Mouse (Mus musculus) liver, embryonic 14.5 days (tissue): ENCODE measurements around the gene Ak2. TPM values are rescaled to one million over a fixed set of nuclear protein-coding genes. Genes with fewer than 3 reads are reported as not detected.
A peak's percentile ranks its signal among the peaks of the same experiment; 100 is the strongest.

Source experiments
- ATAC-seq: fragments of 200-750 bp; cut with Nextera tagmentation; 2 replicates; pipeline ENCODE4 v1.8.0; 2017; ENCODE audit warnings: moderate number of reproducible peaks, mild to moderate bottlenecking, moderate library complexity; ENCODE audit not compliant: insufficient read depth
- DNase-seq, 3 experiments: peaks; one replicate each; pipeline ENCODE4 v3.0.0-alpha.2; 2012 to 2013; ENCODE audit warnings: low read depth in 3 of 3, low spot score in 3 of 3
- H3K27ac ChIP-seq: fragments of 300-500 bp; sonication (generic); 2 replicates; pipeline ENCODE4 v1.5.1; 2014; ENCODE audit warnings: moderate library complexity, mild to moderate bottlenecking, control low read depth, inconsistent platforms
- H3K27me3 ChIP-seq: fragments of 300-500 bp; sonication (generic); 2 replicates; pipeline ENCODE4 v1.6.1; 2014; ENCODE audit warnings: mild to moderate bottlenecking, low read length, moderate library complexity; ENCODE audit not compliant: control insufficient read depth, insufficient read depth
- H3K36me3 ChIP-seq: fragments of 300-500 bp; sonication (generic); replicated peaks from 2 replicates; pipeline ENCODE4 v1.6.1; 2014; ENCODE audit warnings: low read depth; ENCODE audit not compliant: control insufficient read depth, insufficient read depth
- H3K4me1 ChIP-seq, 2 experiments: fragments of 200-500 bp in 1 of 2; fragments of 300-500 bp in 1 of 2; sonication (generic) in 1 of 2; replicated peaks; 2 replicates each; pipeline ENCODE4 v1.6.1; 2012 to 2014; ENCODE audit warnings: antibody characterized with exemption in 1 of 2, inconsistent platforms in 1 of 2, low read length in 1 of 2; ENCODE audit not compliant: control insufficient read depth in 2 of 2, insufficient read depth in 2 of 2
- H3K4me2 ChIP-seq: fragments of 300-500 bp; sonication (generic); 2 replicates; pipeline ENCODE4 v1.6.1; 2014; ENCODE audit warnings: low read depth, mild to moderate bottlenecking, control low read depth, moderate library complexity
- H3K4me3 ChIP-seq, 2 experiments: fragments of 200-500 bp in 1 of 2; fragments of 300-500 bp in 1 of 2; sonication (generic) in 1 of 2; 2 replicates each; pipeline ENCODE4 v1.5.1; 2012 to 2014; ENCODE audit warnings: low read depth in 2 of 2, low read length in 2 of 2, mild to moderate bottlenecking in 2 of 2, control low read depth in 1 of 2, inconsistent platforms in 1 of 2, moderate library complexity in 1 of 2; ENCODE audit not compliant: insufficient read depth in 1 of 2
- H3K9ac ChIP-seq: fragments of 300-500 bp; sonication (generic); replicated peaks from 2 replicates; pipeline ENCODE4 v1.6.1; 2014; ENCODE audit warnings: mild to moderate bottlenecking, control low read depth, moderate library complexity
- H3K9me3 ChIP-seq: fragments of 300-500 bp; sonication (generic); 2 replicates; pipeline ENCODE4 v1.6.1; 2016; ENCODE audit warnings: low read length, mixed read lengths; ENCODE audit not compliant: control insufficient read depth
- CTCF ChIP-seq: IDR thresholded peaks from 2 replicates; pipeline ENCODE4 v1.5.1; 2016; ENCODE audit warnings: antibody characterized with exemption, low read depth, control low read depth
- EP300 ChIP-seq: IDR thresholded peaks from 2 replicates; pipeline ENCODE4 v1.6.1; 2016; ENCODE audit warnings: antibody characterized with exemption, low read depth
- WGBS: fragments of 180-500 bp; shearing (Covaris S2); extraction: QIAGEN DNeasy Blood & Tissue Kit; methylation state at CpG from one replicate; pipeline ENCODE4 v1.1.7; 2014; ENCODE audit not compliant: insufficient replicate concordance; 5-methylcytosine and 5-hydroxymethylcytosine counted together
- polyA plus RNA-seq, 2 experiments: library from polyadenylated mRNA; depleted of rRNA in 1 of 2; stranded (reverse) in 1 of 2; unstranded in 1 of 2; fragments of >200 nt; fragmentation: Nextera tagmentation in 1 of 2; extraction: Ambion mirVana in 1 of 2; gene quantifications; 2 replicates each; pipeline versions ENCODE4 v1.2.1 to v1.2.3; 2012 to 2014

Gene Ak2
- polyA plus RNA-seq, 2 experiments = 68.3 to 94.0 TPM

- H3K4me2 ChIP-seq = no peak overlapping the region
These were observed 10.6 kb upstream of the Ak2 start for GRCm38 (mm10) chr4:128980890-128981832.

DNA sequence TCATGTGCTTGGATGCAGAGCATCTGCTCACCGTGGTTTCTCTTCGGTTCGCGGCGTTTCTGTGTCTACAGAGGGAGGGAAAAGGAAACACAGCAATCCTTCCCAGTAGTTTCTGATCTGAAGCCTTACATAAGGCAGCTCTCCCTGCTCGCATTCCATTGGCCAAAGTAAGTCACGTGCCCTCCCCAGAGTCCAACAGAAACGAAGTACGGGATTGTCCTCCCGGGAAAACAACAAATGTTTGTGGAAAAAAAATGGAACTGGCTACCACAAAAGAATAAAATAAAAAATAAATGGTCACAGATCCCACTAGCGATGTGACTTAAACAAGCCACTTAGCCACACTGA is 10.0 kb upstream of the Ak2 start:
- H3K9ac ChIP-seq = no peak overlapping the region
- 34% methylated on average over 11 of the region's 11 CpGs for WGBS
- no peak for TF ChIP-seq EP300
- no peak for TF ChIP-seq CTCF
- ATAC-seq (no peak), DNase-seq (no peak)
- H3K4me1 ChIP-seq = peaks cover 0 to 16% of the 10 kb centered on the region in 2 experiments; a peak in 2 of 4 replicates
- no peak overlapping the region for H3K4me3 ChIP-seq
- no peak overlapping the region for H3K27ac ChIP-seq
- no peak overlapping the region for H3K4me2 ChIP-seq
- no peaks in the 10 kb centered on the region for H3K27me3 ChIP-seq
- no peaks in the 10 kb centered on the region for H3K9me3 ChIP-seq
- H3K36me3 ChIP-seq = no peaks in the 10 kb centered on the region

More at GRCm38 (mm10) chr4:128980890-128981832, 10.6 kb upstream of the Ak2 start:
- no peak overlapping the region for H3K9ac ChIP-seq
- peaks cover 0 to 16% of the 10 kb centered on the region in 2 experiments; a peak in 2 of 4 replicates for H3K4me1 ChIP-seq
- H3K4me3 ChIP-seq = no peak overlapping the region
- H3K27me3 ChIP-seq = no peaks in the 10 kb centered on the region
- no peak overlapping the region for H3K27ac ChIP-seq
- H3K36me3 ChIP-seq = no peaks in the 10 kb centered on the region
- H3K9me3 ChIP-seq = no peaks in the 10 kb centered on the region
- WGBS = 16% methylated on average over 12 of the region's 12 CpGs
- DNase-seq = peak in 1 of 3 experiments; percentile 41
- TF ChIP-seq EP300 (peak; percentile 18; the same call in 1 of the 2 replicates), CTCF (no peak)
- no peak for ATAC-seq

DNA sequence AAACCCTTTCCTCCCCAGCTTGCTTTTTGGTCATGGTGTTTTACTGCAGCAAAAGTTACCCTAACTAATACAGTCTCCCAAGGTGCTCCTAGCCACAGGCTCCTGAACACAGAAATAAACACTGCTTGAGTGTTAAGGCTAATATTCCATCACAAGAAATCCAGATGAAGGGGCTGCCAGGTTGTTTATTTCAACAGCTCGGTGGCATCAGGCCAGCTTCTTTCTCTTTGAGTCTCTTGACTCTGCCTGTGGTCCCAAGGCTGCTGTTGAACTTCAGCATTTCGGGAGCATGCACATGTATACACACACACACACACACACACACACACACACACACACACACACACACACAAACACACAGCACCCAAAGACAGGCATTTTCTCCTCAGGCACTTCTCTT is 8.6 kb upstream of the Ak2 start:
- Histone ChIP-seq H3K4me1 (peaks cover 0 to 15% of the 10 kb centered on the region in 2 experiments; a peak in 2 of 4 replicates), H3K27ac (no peak overlapping the region; the same call in 1 of the 2 replicates), H3K36me3 (no peaks in the 10 kb centered on the region), H3K4me2 (no peak overlapping the region), H3K4me3 (no peak overlapping the region), H3K9me3 (no peaks in the 10 kb centered on the region), H3K27me3 (no peaks in the 10 kb centered on the region), H3K9ac (no peak overlapping the region)
- DNase-seq (no peak), ATAC-seq (no peak)
- WGBS = 56% methylated on average over 2 of the region's 2 CpGs
- TF ChIP-seq CTCF (no peak), EP300 (no peak)

DNA sequence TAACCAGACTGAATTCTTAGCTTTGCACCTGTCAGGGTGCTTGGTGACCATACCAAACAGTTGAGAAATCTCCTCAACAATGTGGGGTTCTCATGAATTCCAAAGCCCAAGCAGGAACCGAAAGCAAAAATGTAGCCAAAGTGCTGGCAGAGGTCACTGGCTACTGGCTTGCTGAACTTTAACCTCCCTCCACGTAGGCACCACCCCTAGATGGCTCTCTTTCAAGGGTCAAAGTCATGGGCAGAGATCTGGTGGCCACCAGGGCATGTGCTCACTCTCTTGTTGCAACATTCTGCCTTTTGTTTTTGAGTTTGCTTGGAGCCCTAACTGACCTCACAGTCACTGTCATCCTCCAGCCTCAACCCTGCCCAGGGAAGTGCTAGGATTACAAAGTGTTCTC is 8.1 kb upstream of the Ak2 start:
- no peak overlapping the region for H3K9ac ChIP-seq
- no peaks in the 10 kb centered on the region for H3K27me3 ChIP-seq
- 34% methylated on average over 2 of the region's 2 CpGs for WGBS
- H3K9me3 ChIP-seq = no peaks in the 10 kb centered on the region
- H3K4me2 ChIP-seq = no peak overlapping the region
- H3K36me3 ChIP-seq = no peaks in the 10 kb centered on the region
- no peak overlapping the region; the same call in 1 of the 2 replicates for H3K27ac ChIP-seq
- H3K4me1 ChIP-seq = peaks cover 0 to 11% of the 10 kb centered on the region in 2 experiments; a peak in 2 of 4 replicates
- peak; percentile 71 for ATAC-seq
- peak; percentile 17 for TF ChIP-seq CTCF
- TF ChIP-seq EP300 = no peak
- DNase-seq = peak in 1 of 3 experiments; percentile 29
- H3K4me3 ChIP-seq = no peak overlapping the region

DNA sequence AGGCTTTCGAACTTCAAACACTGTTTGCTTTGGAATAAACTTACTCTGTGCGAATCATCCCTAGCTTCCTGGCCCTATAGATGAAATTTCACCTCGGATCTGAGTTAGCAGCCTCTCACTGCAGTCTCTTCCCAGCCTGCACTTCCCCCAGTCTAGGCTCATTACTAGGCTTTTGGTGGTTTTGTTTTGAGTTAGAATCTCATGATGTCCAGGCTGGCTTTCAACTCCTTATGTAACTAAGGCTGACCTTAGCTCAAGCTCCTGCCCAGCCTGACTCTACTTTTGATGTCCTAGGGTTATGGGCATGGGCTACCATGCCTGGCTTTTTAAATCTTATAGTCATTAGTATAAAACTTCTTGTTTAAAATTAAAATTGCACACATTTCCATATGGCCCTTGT is 7.2 kb upstream of the Ak2 start:
- DNase-seq (no peak), ATAC-seq (no peak)
- no peaks in the 10 kb centered on the region; the same call in 1 of the 2 replicates for H3K27me3 ChIP-seq
- no peak overlapping the region for H3K9ac ChIP-seq
- H3K9me3 ChIP-seq = no peaks in the 10 kb centered on the region
- TF ChIP-seq CTCF = no peak
- TF ChIP-seq EP300 = no peak
- H3K27ac ChIP-seq = no peak overlapping the region
- H3K4me3 ChIP-seq = no peak overlapping the region
- 57% methylated on average over 3 of the region's 3 CpGs for WGBS
- H3K4me1 ChIP-seq = peaks cover 0 to 11% of the 10 kb centered on the region in 2 experiments; a peak in 2 of 4 replicates
- no peak overlapping the region for H3K4me2 ChIP-seq
- H3K36me3 ChIP-seq = no peaks in the 10 kb centered on the region
